Mouse (Mus musculus) E14TG2a.4 (cell line): ENCODE data around the gene Hes3.

ENCODE experiments used
- CTCF ChIP-seq: conservative IDR thresholded peaks from 2 replicates; pipeline ENCODE4 v1.5.1; 2014; ENCODE audit warnings: low read length
- NANOG ChIP-seq: IDR thresholded peaks from 2 replicates; pipeline ENCODE4 v1.6.1; 2014; ENCODE audit warnings: borderline replicate concordance, low read length, mixed read lengths

- no peak for TF ChIP-seq CTCF
- TF ChIP-seq NANOG = no peak
Observed at GRCm38 (mm10) chr4:152302012-152302411, 10.6 kb upstream of the Hes3 start.
